Mouse (Mus musculus): ENCODE results near the gene Nuak1. TPM values are rescaled to one million over a fixed set of nuclear protein-coding genes. Genes with fewer than 3 reads are reported as not detected.

Gene Nuak1
- 2.8 and 3.0 TPM in 2 replicates for polyA plus RNA-seq (2015; fragmentation: Nextera tagmentation; extraction: Ambion mirVana)

GRCm38 (mm10) chr10:84440541-84441433, at the start of gene Nuak1:
Nuak1 (minus strand) TSS chr10:84440597.

Other genes starting within 250 kb of the Nuak1 start
- 55.6 and 60.9 TPM in 2 replicates for gene Ckap4, start 93.5 kb upstream of the Nuak1 start, polyA plus RNA-seq (2015; fragmentation: Nextera tagmentation; extraction: Ambion mirVana)
- gene Tcp11l2, start 136.0 kb upstream of the Nuak1 start, polyA plus RNA-seq (2015; fragmentation: Nextera tagmentation; extraction: Ambion mirVana), result 21.7 and 22.9 TPM in 2 replicates
- gene Polr3b, start 181.7 kb upstream of the Nuak1 start, polyA plus RNA-seq (2015; fragmentation: Nextera tagmentation; extraction: Ambion mirVana), result 9.0 and 10.1 TPM in 2 replicates

All from neural tube, postnatal 0 days (tissue).